Mouse (Mus musculus) neural tube, embryonic 10.5 days (tissue): Measurements from ENCODE around the gene Rapgef3.
A peak's percentile ranks its signal among the peaks of the same experiment; 100 is the strongest.

ENCODE experiments used
- DNase-seq: peaks from one replicate; pipeline ENCODE4 v3.0.0-alpha.2; 2017; ENCODE audit warnings: low spot score; ENCODE audit errors: extremely low spot score

Gene Rapgef3

GRCm38 (mm10) chr15:97793386-97794153, 25.8 kb upstream of the Rapgef3 start:
- no peak for DNase-seq

DNA sequence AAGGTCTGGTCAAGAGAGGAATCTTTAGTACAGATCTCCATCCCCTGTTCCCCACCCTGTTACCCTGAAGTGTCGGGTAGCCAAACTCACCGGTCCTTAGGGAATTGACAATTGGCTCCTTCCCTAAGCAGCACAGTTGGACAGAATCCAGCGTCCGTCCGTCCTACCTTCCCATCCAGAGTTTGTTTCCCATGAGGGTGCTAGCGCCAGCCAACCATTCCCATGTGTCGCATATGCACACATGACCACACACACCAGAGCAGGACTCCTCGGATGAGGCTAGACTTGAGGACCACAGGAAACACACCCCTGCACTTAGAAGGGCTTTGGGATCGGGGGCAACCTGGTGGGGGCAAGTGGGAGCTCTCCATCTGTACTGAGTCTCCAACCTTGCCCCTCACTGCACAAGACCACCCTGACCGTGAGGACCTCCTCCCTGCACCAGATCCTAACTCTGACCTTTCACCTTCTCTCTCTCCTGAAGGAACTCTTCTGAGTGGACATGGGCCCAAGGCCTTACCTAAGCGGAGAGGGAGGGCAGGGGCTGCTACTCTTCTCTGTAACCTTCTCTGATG, 23.4 kb upstream of the Rapgef3 start:
- no peak for DNase-seq

- DNase-seq = no peak
Measured at GRCm38 (mm10) chr15:97789761-97790505, 22.2 kb upstream of the Rapgef3 start.

DNA sequence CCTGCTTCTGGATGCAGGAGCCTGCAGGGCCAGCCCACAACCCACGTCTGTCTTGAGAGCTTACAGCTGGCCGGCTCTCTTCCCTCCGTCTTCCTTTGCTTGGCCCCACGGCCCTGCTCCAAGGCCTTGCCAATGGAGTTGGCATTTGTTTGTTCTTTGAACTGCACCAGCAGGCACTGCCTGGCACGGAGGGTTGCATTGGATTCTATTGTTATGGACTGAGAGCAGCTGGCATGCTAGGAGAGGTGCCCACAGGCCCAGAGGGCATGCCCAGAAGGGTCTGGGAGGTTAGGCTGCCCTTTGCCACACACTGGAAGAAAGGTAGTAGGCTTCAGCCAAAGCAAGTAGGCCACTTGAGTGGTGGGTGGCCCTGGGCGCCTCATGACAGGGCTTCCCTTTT, 21.0 kb upstream of the Rapgef3 start:
- no peak for DNase-seq

DNA sequence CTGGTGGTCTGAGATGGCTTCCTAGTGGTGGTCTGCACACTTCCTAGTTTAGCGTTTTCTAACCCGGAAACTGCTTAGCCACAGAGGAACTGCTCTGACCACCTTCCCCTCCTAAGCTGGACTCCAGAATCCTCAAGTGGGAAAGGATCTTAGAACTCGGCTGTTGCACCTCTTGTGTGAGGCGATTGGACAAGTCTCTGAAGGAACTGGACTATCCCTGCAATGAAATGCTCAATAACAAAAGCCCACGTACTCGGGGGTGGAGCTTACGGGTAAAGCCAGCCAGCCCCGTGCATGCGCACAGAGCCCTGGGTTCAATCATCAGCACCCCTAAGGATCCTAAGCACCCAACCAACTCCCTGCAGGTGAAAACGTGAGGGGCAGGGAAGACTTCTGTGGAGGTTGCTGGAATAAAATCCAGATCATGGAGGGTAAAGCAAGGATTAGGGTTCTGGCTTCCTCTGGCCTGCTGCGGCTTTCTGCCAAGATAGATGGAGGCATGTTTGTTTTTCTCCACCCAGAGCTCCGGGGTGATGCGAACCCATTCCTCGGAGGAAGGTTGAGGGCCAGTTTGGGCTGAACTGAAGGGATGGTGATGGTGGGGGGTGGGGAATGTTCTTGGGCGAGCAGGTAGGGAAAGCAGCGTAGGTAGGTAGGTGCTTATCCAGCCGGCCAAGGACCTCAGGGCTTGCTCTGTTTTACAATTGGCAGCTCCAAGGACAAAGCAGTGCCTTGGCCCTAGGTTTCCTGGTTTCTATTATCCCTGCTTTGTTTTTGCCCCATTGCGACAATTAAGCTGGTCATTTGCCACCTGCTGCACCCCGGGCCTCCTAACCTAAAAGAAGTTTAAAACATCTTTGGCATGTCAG, 20.3 kb upstream of the Rapgef3 start:
- no peak for DNase-seq

GRCm38 (mm10) chr15:97787148-97787798, 19.5 kb upstream of the Rapgef3 start:
- DNase-seq = no peak

GRCm38 (mm10) chr15:97786412-97787112, 18.8 kb upstream of the Rapgef3 start:
- no peak for DNase-seq

- no peak for DNase-seq
Measured at GRCm38 (mm10) chr15:97785731-97786411, 18.1 kb upstream of the Rapgef3 start.

- no peak for DNase-seq
Measured at GRCm38 (mm10) chr15:97784561-97785161, 16.9 kb upstream of the Rapgef3 start.

DNA sequence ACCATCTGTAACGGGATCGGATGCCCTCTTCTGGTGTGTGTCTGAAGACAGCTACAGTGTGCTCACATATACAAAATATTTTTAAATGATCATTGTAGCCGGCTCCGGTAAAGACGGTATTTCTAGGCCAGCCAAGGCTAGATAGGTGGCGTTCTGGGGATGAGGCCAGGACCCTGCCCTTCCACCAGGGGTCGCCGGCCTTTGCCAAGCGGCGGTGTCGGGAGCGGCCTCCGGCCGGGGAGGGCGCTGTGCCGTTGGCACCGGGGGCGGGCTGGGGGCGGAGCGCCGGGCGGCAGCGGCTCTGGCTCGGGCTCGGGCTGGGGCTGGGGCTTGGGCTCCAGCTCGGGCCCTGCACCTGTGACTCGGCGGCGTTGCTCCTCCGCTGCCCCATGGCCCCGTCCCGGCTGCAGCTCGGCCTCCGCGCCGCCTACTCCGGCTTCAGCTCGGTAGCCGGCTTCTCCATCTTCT, 16.4 kb upstream of the Rapgef3 start:
- peak; percentile 90 for DNase-seq

DNA sequence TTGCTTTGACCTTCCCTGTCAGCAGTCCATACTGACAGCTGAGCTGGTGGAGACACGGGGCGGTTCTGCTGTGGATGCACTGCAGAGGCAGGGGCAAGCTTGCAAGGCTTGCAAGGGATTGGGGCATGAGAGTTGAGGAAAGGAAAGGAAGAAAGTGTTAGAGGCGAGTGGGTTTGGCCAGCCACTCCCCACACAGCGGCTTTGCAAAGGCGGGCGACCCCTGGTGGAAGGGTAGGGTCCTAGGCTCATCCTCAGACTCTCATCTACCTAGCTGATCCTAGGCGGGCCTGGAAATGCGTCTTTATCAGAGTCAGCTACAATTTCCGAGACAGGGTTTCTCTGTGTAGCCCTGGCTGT, 15.0 kb upstream of the Rapgef3 start:
- DNase-seq = peak; percentile 76

- DNase-seq = peak; percentile 68
Measured at GRCm38 (mm10) chr15:97781961-97782748, 14.4 kb upstream of the Rapgef3 start.

- DNase-seq = no peak
Measured at GRCm38 (mm10) chr15:97780611-97781031, 12.8 kb upstream of the Rapgef3 start.

- DNase-seq = no peak
Measured at GRCm38 (mm10) chr15:97779576-97779975, 11.8 kb upstream of the Rapgef3 start.

DNA sequence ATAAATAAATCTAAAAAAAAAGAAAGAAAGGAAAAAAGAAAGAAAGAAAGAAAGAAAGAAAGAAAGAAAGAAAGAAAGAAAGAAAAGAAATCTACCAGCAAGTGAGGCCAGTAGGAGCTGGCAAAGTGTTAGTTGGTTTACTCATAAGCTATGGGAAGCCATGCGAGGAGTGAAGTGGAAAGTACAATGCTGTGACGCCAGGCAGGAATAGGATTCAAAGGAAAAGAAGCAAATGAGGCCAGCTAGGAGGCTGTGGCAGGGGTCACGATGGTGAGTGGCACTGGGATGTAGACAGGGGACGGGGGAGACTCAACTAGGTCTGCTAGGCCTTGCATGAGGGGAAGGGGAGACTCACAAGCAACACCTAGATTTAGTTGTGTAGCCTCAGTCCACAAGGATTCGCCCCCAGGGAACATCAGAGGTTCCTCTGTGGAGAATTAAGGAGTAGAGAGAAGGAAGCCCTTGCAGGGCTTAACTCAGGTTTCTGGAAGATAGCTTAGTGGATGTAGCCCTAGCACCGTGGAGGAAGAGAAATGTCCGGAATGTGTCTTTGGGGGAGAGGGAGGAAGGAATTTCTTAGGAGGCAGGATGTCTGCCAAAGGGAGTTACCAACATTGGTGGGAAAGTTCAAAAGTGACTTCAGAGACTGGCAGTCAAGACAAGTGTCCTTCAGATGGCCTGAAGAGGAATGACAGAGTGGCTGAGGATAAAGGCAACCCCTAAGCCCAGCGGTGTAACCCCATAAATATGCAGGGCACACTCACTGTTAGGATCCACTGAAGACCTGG, 10.7 kb upstream of the Rapgef3 start, which contains the start of gene Slc48a1:
TSS of gene Slc48a1 (plus strand) at position 210 of the 788 bp plus-strand sequence.
- no peak for DNase-seq

GRCm38 (mm10) chr15:97776919-97777318, 9.1 kb upstream of the Rapgef3 start:
- no peak for DNase-seq

GRCm38 (mm10) chr15:97776514-97776913, 8.7 kb upstream of the Rapgef3 start:
- DNase-seq = no peak
